ENCODE assay signal across 23 mouse cellular contexts in genomic region chr9:22061339-22061738, GRCm38 (mm10). TPM values are rescaled to one million over a fixed set of nuclear protein-coding genes. Genes with fewer than 3 reads are reported as not detected.
DNase-seq lines count a peak whose midpoint lies in the region; ATAC-seq and TF ChIP-seq lines count a peak whose summit lies in the region.
"Had no signal": no experiment of that assay in that cellular context is flagged by ENCODE, and none has a peak within 500 bp of the region (broad histone marks: within the 10 kb centered on the region; RNA-seq: fewer than 3 reads in every experiment).

No protein-coding gene starts in this region.

- WGBS in cerebellum, adult 2 months = 5% methylated on average over 2 of the region's 2 CpGs
- 83% methylated on average over 2 of the region's 2 CpGs for WGBS in forebrain, embryonic 13.5 days

- H3K4me1 ChIP-seq in cerebellum, adult 2 months (ENCODE audit: control insufficient read depth, insufficient read depth, low read length) = peaks cover 60% of the 10 kb centered on the region
- H3K4me1 ChIP-seq in forebrain, embryonic 13.5 days = no peaks in the 10 kb centered on the region
- H3K4me1 ChIP-seq: hindbrain, embryonic 15.5 days had no signal

- no peak overlapping the region for H3K4me3 ChIP-seq in layer of hippocampus, adult 2 months
- H3K4me3 ChIP-seq in cerebellum, adult 2 months (replicated peaks; ENCODE audit: insufficient read depth, low read depth, low read length) = no peak overlapping the region
- no peak overlapping the region for H3K4me3 ChIP-seq in forebrain, embryonic 13.5 days
- H3K4me3 ChIP-seq: erythroblast, embryonic 14.5 days; hindbrain, embryonic 15.5 days; megakaryocyte, embryonic 14.5 days had no signal

- no peak overlapping the region for H3K9ac ChIP-seq in forebrain, embryonic 13.5 days
- H3K9ac ChIP-seq: hindbrain, embryonic 15.5 days; liver, postnatal 0 days had no signal

- TF ChIP-seq CTCF in layer of hippocampus, adult 2 months (conservative IDR thresholded peaks at IDR 0.05) = no peak
- no peak for TF ChIP-seq CTCF in cerebellum, adult 2 months (IDR thresholded peaks at IDR 0.05; ENCODE audit: borderline replicate concordance, insufficient read depth, low read depth, low read length)

- peak overlapping the region; percentile 75 for H3K27ac ChIP-seq in layer of hippocampus, adult 2 months
- H3K27ac ChIP-seq in cerebellum, adult 2 months (ENCODE audit: insufficient read depth, low read length) = peak overlapping the region; percentile 91
- H3K27ac ChIP-seq in forebrain, embryonic 13.5 days = no peak overlapping the region
- H3K27ac ChIP-seq: hindbrain, embryonic 15.5 days; kidney, postnatal 0 days had no signal

- no peak for ATAC-seq in forebrain, embryonic 13.5 days
- ATAC-seq: intestine, embryonic 16.5 days; liver, postnatal 0 days; midbrain, embryonic 16.5 days had no signal

- H3K36me3 ChIP-seq in forebrain, embryonic 13.5 days (ENCODE audit: poor library complexity, severe bottlenecking) = peaks cover 86% of the 10 kb centered on the region

- DNase-seq in layer of hippocampus, adult 2 months (ENCODE audit: low spot score in 2 of 2) = peak in 1 of 2 experiments; percentile 55
- DNase-seq in layer of hippocampus, adult 9-11 months = no peak
- peak; percentile 94 for DNase-seq in brain, adult 2 months (ENCODE audit: low read depth, low spot score)
- peak; percentile 72 to 85 for DNase-seq in cerebellum, adult 2 months
- peak; percentile 65 for DNase-seq in layer of hippocampus, adult 9-10 months (ENCODE audit: low spot score)
- no peak for DNase-seq in adrenal gland, postnatal 10 days
- no peak for DNase-seq in heart, postnatal 10 days
- DNase-seq: liver; liver, postnatal 0 days; lung, postnatal 14 days; thymus, adult 18-20 months had no signal

- H3K27me3 ChIP-seq in cerebellum, adult 2 months (ENCODE audit: control insufficient read depth, insufficient read depth, low read length) = no peaks in the 10 kb centered on the region
- no peaks in the 10 kb centered on the region for H3K27me3 ChIP-seq in forebrain, embryonic 13.5 days
- H3K27me3 ChIP-seq: hindbrain, embryonic 15.5 days; megakaryocyte, embryonic 14.5 days had no signal

- intact Hi-C loops in heart, postnatal 10 days (cut with DNase I) = loop anchor here (10.0 kb wide), 1 partner anchor 343 kb away; no protein-coding TSS in a partner anchor

- H3K9me3 ChIP-seq in forebrain, embryonic 13.5 days (replicated peaks) = no peaks in the 10 kb centered on the region
- H3K9me3 ChIP-seq: hindbrain, embryonic 15.5 days; megakaryocyte, embryonic 14.5 days had no signal

- H3K4me2 ChIP-seq in forebrain, embryonic 13.5 days = no peak overlapping the region
- H3K4me2 ChIP-seq: heart, embryonic 11.5 days; hindbrain, embryonic 15.5 days had no signal

- TF ChIP-seq POLR2A in cerebellum, adult 2 months (IDR thresholded peaks at IDR 0.05; ENCODE audit: borderline replicate concordance, insufficient read depth, low read length) = no peak

RNA-seq across cellular contexts. Expression of gene Elavl3, which starts 9.5 kb away (rescaled TPM):
- total RNA-seq in layer of hippocampus, adult 2 months (2021) = 100 to 1,000 TPM; 156 to 160 TPM
- 165 and 169 TPM in 2 replicates for polyA plus RNA-seq in cerebellum, adult 2 months (2012; rRNA removed)
- 1 to 10 TPM; 1.8 to 4.6 TPM for total RNA-seq in adrenal gland, postnatal 10 days (2021)
- 63.7 and 66.4 TPM in 2 replicates for polyA plus RNA-seq in forebrain, embryonic 13.5 days (2015; fragmentation: Nextera tagmentation; extraction: Ambion mirVana)
- under 1 TPM; 0.26 to 0.47 TPM for total RNA-seq in heart, postnatal 10 days (2021)
- polyA plus RNA-seq: liver, postnatal 0 days had no signal

RNA-seq across cellular contexts. Expression of gene Gm49318, which starts 9.7 kb away (rescaled TPM):
- 1 to 10 TPM; 2.2 to 6.3 TPM for total RNA-seq in layer of hippocampus, adult 2 months (2021)
- polyA plus RNA-seq in cerebellum, adult 2 months (2012; rRNA removed) = not detected in 2 replicates
- total RNA-seq in adrenal gland, postnatal 10 days (2021) = not detected
- not detected in 2 replicates for polyA plus RNA-seq in forebrain, embryonic 13.5 days (2015; fragmentation: Nextera tagmentation; extraction: Ambion mirVana)
- total RNA-seq in heart, postnatal 10 days (2021) = under 1 TPM in 1 of 2 experiments, not detected in 1; 0.64 TPM
- total RNA-seq: adrenal gland, postnatal 4 days; ES-E14; heart, postnatal 25 days; left cerebral cortex, adult 8-10 months had no signal
- polyA plus RNA-seq: erythroblast, embryonic 14.5 days; heart, embryonic 11.5 days; hindbrain, embryonic 15.5 days; intestine, embryonic 16.5 days; kidney, postnatal 0 days; liver, postnatal 0 days; midbrain, embryonic 16.5 days had no signal

RNA-seq across cellular contexts. Expression of gene Zfp653, which starts 9.8 kb away (rescaled TPM):
- total RNA-seq in layer of hippocampus, adult 2 months (2021) = 10 to 100 TPM; 22.3 to 25.2 TPM
- polyA plus RNA-seq in cerebellum, adult 2 months (2012; rRNA removed) = 45.4 and 48.3 TPM in 2 replicates
- 10 to 100 TPM in 1 of 2 experiments, 1 to 10 TPM in 1; 9.7 to 11.8 TPM for total RNA-seq in adrenal gland, postnatal 10 days (2021)
- polyA plus RNA-seq in forebrain, embryonic 13.5 days (2015; fragmentation: Nextera tagmentation; extraction: Ambion mirVana) = 17.1 and 18.9 TPM in 2 replicates
- 1 to 10 TPM; 5.9 to 7.3 TPM for total RNA-seq in heart, postnatal 10 days (2021)

RNA-seq across cellular contexts. Expression of gene Ecsit, which starts 23.9 kb away (rescaled TPM):
- total RNA-seq in layer of hippocampus, adult 2 months (2021) = 10 to 100 TPM; 44.7 to 47.2 TPM
- polyA plus RNA-seq in cerebellum, adult 2 months (2012; rRNA removed) = 85.2 and 90.2 TPM in 2 replicates
- 10 to 100 TPM; 70.8 to 78.5 TPM for total RNA-seq in adrenal gland, postnatal 10 days (2021)
- 47.7 and 51.5 TPM in 2 replicates for polyA plus RNA-seq in forebrain, embryonic 13.5 days (2015; fragmentation: Nextera tagmentation; extraction: Ambion mirVana)
- total RNA-seq in heart, postnatal 10 days (2021) = 10 to 100 TPM; 79.0 to 82.6 TPM

RNA-seq across cellular contexts. Expression of gene Cnn1, which starts 37.7 kb away (rescaled TPM):
- total RNA-seq in layer of hippocampus, adult 2 months (2021) = 1 to 10 TPM in 1 of 2 experiments, under 1 TPM in 1; 0.44 to 1.4 TPM
- 1.6 and 1.8 TPM in 2 replicates for polyA plus RNA-seq in cerebellum, adult 2 months (2012; rRNA removed)
- 10 to 100 TPM in 1 of 2 experiments, 1 to 10 TPM in 1; 1.4 to 12.9 TPM for total RNA-seq in adrenal gland, postnatal 10 days (2021)
- polyA plus RNA-seq in forebrain, embryonic 13.5 days (2015; fragmentation: Nextera tagmentation; extraction: Ambion mirVana) = 1.8 and 2.2 TPM in 2 replicates
- 1 to 10 TPM; 8.2 to 9.7 TPM for total RNA-seq in heart, postnatal 10 days (2021)
- polyA plus RNA-seq: erythroblast, embryonic 14.5 days had no signal

Comparison
In these comparisons a context has a peak if more than half of its experiments do, and no peak if none do; other contexts are left out.
1. DNase-seq: peak in brain, adult 2 months (single experiment), cerebellum, adult 2 months (2 of 2) and layer of hippocampus, adult 9-10 months (single experiment); none in layer of hippocampus, adult 9-11 months (single experiment), adrenal gland, postnatal 10 days (single experiment) and heart, postnatal 10 days (0 of 2).
2. RNA of gene Elavl3, which starts 9.5 kb away (total RNA-seq): 156 to 160 TPM in layer of hippocampus, adult 2 months; 1.8 to 4.6 TPM in adrenal gland, postnatal 10 days and 0.26 to 0.47 TPM in heart, postnatal 10 days; every median in the first group is over 10 times any median in the second.